ENCODE assay signal across 17 mouse cellular contexts in genomic region chr4:107432717-107433116, GRCm38 (mm10). TPM values are rescaled to one million over a fixed set of nuclear protein-coding genes. Genes with fewer than 3 reads are reported as not detected.
DNase-seq lines count a peak whose midpoint lies in the region; ATAC-seq and TF ChIP-seq lines count a peak whose summit lies in the region.
"Had no signal": no experiment of that assay in that cellular context is flagged by ENCODE, and none has a peak within 500 bp of the region (broad histone marks: within the 10 kb centered on the region; RNA-seq: fewer than 3 reads in every experiment).

No protein-coding gene starts in this region.

- intact Hi-C loops in left cerebral cortex, postnatal 25 days (cut with DNase I) = no loop called here

- no peak overlapping the region for H3K4me3 ChIP-seq in lung, postnatal 0 days (ENCODE audit: low read depth, low read length)
- H3K4me3 ChIP-seq in intestine, embryonic 15.5 days (replicated peaks) = no peak overlapping the region
- H3K4me3 ChIP-seq: embryonic facial prominence, embryonic 12.5 days; left cerebral cortex, adult 2 months; liver, embryonic 13.5 days had no signal

- TF ChIP-seq CTCF in lung, postnatal 0 days (IDR thresholded peaks at IDR 0.05) = no peak

- peak; percentile 66; the same call in 1 of the 2 replicates for ATAC-seq in frontal cortex, adult (ENCODE audit: low TSS enrichment)
- ATAC-seq in lung, postnatal 0 days = no peak
- ATAC-seq in intestine, embryonic 15.5 days = no peak
- ATAC-seq: intestine, postnatal 0 days; Patski had no signal

- no peaks in the 10 kb centered on the region for H3K9me3 ChIP-seq in lung, postnatal 0 days (ENCODE audit: low read length)
- no peaks in the 10 kb centered on the region for H3K9me3 ChIP-seq in intestine, embryonic 15.5 days
- H3K9me3 ChIP-seq: embryonic facial prominence, embryonic 12.5 days; liver, embryonic 13.5 days had no signal

- TF ChIP-seq EP300 in lung, postnatal 0 days (IDR thresholded peaks at IDR 0.05) = peak; percentile 53; the same call in 1 of the 2 replicates

- H3K4me1 ChIP-seq in lung, postnatal 0 days (ENCODE audit: insufficient read depth, low read depth, low read length) = no peaks in the 10 kb centered on the region
- peaks cover 17% of the 10 kb centered on the region for H3K4me1 ChIP-seq in intestine, embryonic 15.5 days (replicated peaks)

- H3K27ac ChIP-seq in lung, postnatal 0 days (ENCODE audit: low read length) = no peak overlapping the region
- H3K27ac ChIP-seq in intestine, embryonic 15.5 days = no peak overlapping the region
- H3K27ac ChIP-seq: embryonic facial prominence, embryonic 12.5 days; left cerebral cortex, adult 2 months; liver, embryonic 13.5 days had no signal

- H3K36me3 ChIP-seq in lung, postnatal 0 days (ENCODE audit: insufficient read depth, low read length) = no peaks in the 10 kb centered on the region
- no peaks in the 10 kb centered on the region for H3K36me3 ChIP-seq in intestine, embryonic 15.5 days
- H3K36me3 ChIP-seq: embryonic facial prominence, embryonic 12.5 days; liver, embryonic 13.5 days had no signal

- H3K4me2 ChIP-seq in lung, postnatal 0 days (replicated peaks; ENCODE audit: low read depth, low read length) = no peak overlapping the region
- H3K4me2 ChIP-seq in intestine, embryonic 15.5 days (replicated peaks) = no peak overlapping the region
- H3K4me2 ChIP-seq: embryonic facial prominence, embryonic 12.5 days; liver, embryonic 13.5 days had no signal

- no peak for DNase-seq in frontal cortex, postnatal 10 days (ENCODE audit: low spot score in 2 of 2)
- peak; percentile 79 for DNase-seq in lung, postnatal 0 days (ENCODE audit: low spot score)
- DNase-seq in lung, postnatal 36 days = no peak
- DNase-seq in adrenal gland, postnatal 14 days = peak; percentile 69
- DNase-seq in left cerebral cortex, postnatal 25 days (ENCODE audit: low spot score in 2 of 2) = peak; percentile 36 to 81
- DNase-seq in cerebellum, adult 9-10 months = no peak
- DNase-seq: cerebellum, adult 9-11 months; liver, embryonic 13.5 days; thymus, postnatal 14 days had no signal

- H3K27me3 ChIP-seq in lung, postnatal 0 days (replicated peaks; ENCODE audit: insufficient read depth, low read length) = peaks cover 30% of the 10 kb centered on the region
- peaks cover 47% of the 10 kb centered on the region for H3K27me3 ChIP-seq in intestine, embryonic 15.5 days (replicated peaks)
- H3K27me3 ChIP-seq: Patski had no signal

- WGBS in lung, postnatal 0 days = 66% methylated on average over 5 of the region's 5 CpGs
- whole genome bisulfite sequencing in intestine, embryonic 15.5 days = 77% methylated on average over 5 of the region's 5 CpGs

- H3K9ac ChIP-seq in lung, postnatal 0 days (replicated peaks; ENCODE audit: low read depth) = no peak overlapping the region
- H3K9ac ChIP-seq in intestine, embryonic 15.5 days = no peak overlapping the region
- H3K9ac ChIP-seq: embryonic facial prominence, embryonic 12.5 days; liver, embryonic 13.5 days had no signal

RNA-seq across cellular contexts. Expression of gene Glis1, which starts 1.7 kb away (rescaled TPM):
- polyA plus RNA-seq in lung, postnatal 0 days (2015; fragmentation: Nextera tagmentation; extraction: Ambion mirVana) = 0.52 and 0.76 TPM in 2 replicates
- 0.30 and 1.2 TPM in 2 replicates for total RNA-seq in adrenal gland, postnatal 14 days (2021)
- total RNA-seq in left cerebral cortex, postnatal 25 days (2021) = 1 to 10 TPM in 1 of 2 experiments, under 1 TPM in 1; 0.82 to 1.1 TPM
- polyA plus RNA-seq in intestine, embryonic 15.5 days (2015; fragmentation: Nextera tagmentation; extraction: Ambion mirVana) = 0.78 and 0.85 TPM in 2 replicates
- total RNA-seq: hematopoietic stem cell, adult 5-6 weeks; monocyte, adult 5-6 weeks had no signal

Comparison
In these comparisons a context has a peak if more than half of its experiments do, and no peak if none do; other contexts are left out.
1. DNase-seq: peak in lung, postnatal 0 days (single experiment), adrenal gland, postnatal 14 days (single experiment) and left cerebral cortex, postnatal 25 days (2 of 2); none in frontal cortex, postnatal 10 days (0 of 2), lung, postnatal 36 days (single experiment) and cerebellum, adult 9-10 months (single experiment).